8 mouse cellular contexts compared by ENCODE assay signal in genomic region chr15:84682206-84682605, GRCm38 (mm10). TPM values are rescaled to one million over a fixed set of nuclear protein-coding genes. Genes with fewer than 3 reads are reported as not detected.
DNase-seq lines count a peak whose midpoint lies in the region; ATAC-seq lines count a peak whose summit lies in the region.

No protein-coding gene starts in this region.

- H3K4me3 ChIP-seq in forebrain, embryonic 10.5 days, result peak overlapping the region; percentile 80
- no peak overlapping the region for H3K4me3 ChIP-seq in forebrain, embryonic 15.5 days
- H3K4me3 ChIP-seq in lung, embryonic 16.5 days (ENCODE audit: low read length), result peak overlapping the region; percentile 77
- peak overlapping the region; percentile 89 for H3K4me3 ChIP-seq in intestine, embryonic 15.5 days (replicated peaks)
- no peak overlapping the region; the same call in 1 of the 2 replicates for H3K4me3 ChIP-seq in neural tube, embryonic 14.5 days (ENCODE audit: low read depth, low read length)

- no peak for DNase-seq in forebrain, embryonic 10.5 days (ENCODE audit: extremely low spot score, low spot score)
- no peak for DNase-seq in lung, postnatal 25 days (ENCODE audit: low spot score)
- DNase-seq in frontal cortex, adult 2 months (ENCODE audit: extremely low spot score in 1 of 2, low spot score in 1 of 2), result no peak
- no peak for DNase-seq in cerebellum, postnatal 4 days (ENCODE audit: low spot score in 2 of 2)

- H3K27ac ChIP-seq in forebrain, embryonic 10.5 days, result no peak overlapping the region
- no peak overlapping the region for H3K27ac ChIP-seq in forebrain, embryonic 15.5 days (replicated peaks)
- peak overlapping the region; percentile 72; the same call in 1 of the 2 replicates for H3K27ac ChIP-seq in lung, embryonic 16.5 days (ENCODE audit: low read length)
- peak overlapping the region; percentile 93 for H3K27ac ChIP-seq in intestine, embryonic 15.5 days
- H3K27ac ChIP-seq in neural tube, embryonic 14.5 days (ENCODE audit: low read depth, low read length), result no peak overlapping the region

- peaks cover 62% of the 10 kb centered on the region for H3K4me1 ChIP-seq in forebrain, embryonic 10.5 days
- H3K4me1 ChIP-seq in forebrain, embryonic 15.5 days, result peaks cover 15% of the 10 kb centered on the region
- peaks cover 14% of the 10 kb centered on the region for H3K4me1 ChIP-seq in lung, embryonic 16.5 days (replicated peaks; ENCODE audit: control insufficient read depth, insufficient read depth, low read length)
- H3K4me1 ChIP-seq in intestine, embryonic 15.5 days (replicated peaks), result peaks cover 51% of the 10 kb centered on the region
- peaks cover 14% of the 10 kb centered on the region for H3K4me1 ChIP-seq in neural tube, embryonic 14.5 days (ENCODE audit: control insufficient read depth, insufficient read depth, low read length)

- 74% methylated on average over 3 of the region's 3 CpGs for WGBS in forebrain, embryonic 10.5 days
- WGBS in forebrain, embryonic 15.5 days, result 78% methylated on average over 3 of the region's 3 CpGs
- 48% methylated on average over 3 of the region's 3 CpGs for WGBS in lung, embryonic 16.5 days
- 56% methylated on average over 3 of the region's 3 CpGs for WGBS in intestine, embryonic 15.5 days
- 78% methylated on average over 3 of the region's 3 CpGs for WGBS in neural tube, embryonic 14.5 days

- no peak overlapping the region for H3K4me2 ChIP-seq in forebrain, embryonic 15.5 days (replicated peaks)
- peak overlapping the region; percentile 89 for H3K4me2 ChIP-seq in lung, embryonic 16.5 days (ENCODE audit: low read depth, low read length)
- H3K4me2 ChIP-seq in intestine, embryonic 15.5 days (replicated peaks), result peak overlapping the region; percentile 75
- peak overlapping the region; percentile 89; the same call in 1 of the 2 replicates for H3K4me2 ChIP-seq in neural tube, embryonic 14.5 days (ENCODE audit: low read depth, low read length)

- no peaks in the 10 kb centered on the region for H3K9me3 ChIP-seq in forebrain, embryonic 10.5 days
- H3K9me3 ChIP-seq in forebrain, embryonic 15.5 days, result no peaks in the 10 kb centered on the region
- no peaks in the 10 kb centered on the region; the same call in 1 of the 2 replicates for H3K9me3 ChIP-seq in lung, embryonic 16.5 days (ENCODE audit: control insufficient read depth, low read length)
- no peaks in the 10 kb centered on the region for H3K9me3 ChIP-seq in intestine, embryonic 15.5 days
- H3K9me3 ChIP-seq in neural tube, embryonic 14.5 days (ENCODE audit: control insufficient read depth, low read length), result no peaks in the 10 kb centered on the region

- no peaks in the 10 kb centered on the region for H3K36me3 ChIP-seq in forebrain, embryonic 10.5 days (replicated peaks)
- H3K36me3 ChIP-seq in forebrain, embryonic 15.5 days, result no peaks in the 10 kb centered on the region
- H3K36me3 ChIP-seq in lung, embryonic 16.5 days (ENCODE audit: control insufficient read depth, insufficient read depth, low read length), result no peaks in the 10 kb centered on the region
- no peaks in the 10 kb centered on the region for H3K36me3 ChIP-seq in intestine, embryonic 15.5 days
- no peaks in the 10 kb centered on the region for H3K36me3 ChIP-seq in neural tube, embryonic 14.5 days (ENCODE audit: control insufficient read depth, insufficient read depth, low read length)

- no peak for ATAC-seq in forebrain, embryonic 15.5 days (replicated peaks)
- no peak for ATAC-seq in lung, embryonic 16.5 days (ENCODE audit: low read depth)
- no peak for ATAC-seq in intestine, embryonic 15.5 days
- ATAC-seq in neural tube, embryonic 14.5 days (ENCODE audit: low read depth), result no peak

- no peak overlapping the region for H3K9ac ChIP-seq in forebrain, embryonic 15.5 days (replicated peaks)
- H3K9ac ChIP-seq in lung, embryonic 16.5 days (ENCODE audit: low read length), result peak overlapping the region; percentile 80
- H3K9ac ChIP-seq in intestine, embryonic 15.5 days, result peak overlapping the region; percentile 88
- no peak overlapping the region for H3K9ac ChIP-seq in neural tube, embryonic 14.5 days (replicated peaks; ENCODE audit: low read depth, low read length)

- H3K27me3 ChIP-seq in forebrain, embryonic 10.5 days (ENCODE audit: poor library complexity, severe bottlenecking), result peaks cover 53% of the 10 kb centered on the region
- H3K27me3 ChIP-seq in forebrain, embryonic 15.5 days, result peaks cover 13% of the 10 kb centered on the region
- H3K27me3 ChIP-seq in lung, embryonic 16.5 days (ENCODE audit: control insufficient read depth, insufficient read depth, low read depth, low read length), result no peaks in the 10 kb centered on the region
- no peaks in the 10 kb centered on the region for H3K27me3 ChIP-seq in intestine, embryonic 15.5 days (replicated peaks)
- H3K27me3 ChIP-seq in neural tube, embryonic 14.5 days (ENCODE audit: control insufficient read depth, insufficient read depth, low read length), result no peaks in the 10 kb centered on the region; the same call in 1 of the 2 replicates

RNA-seq across cellular contexts. Expression of gene Prr5, which starts 12.8 kb away (rescaled TPM):
- 14.1 and 14.3 TPM in 2 replicates for polyA plus RNA-seq in forebrain, embryonic 10.5 days (2016; fragmentation: Nextera tagmentation; extraction: Ambion mirVana)
- 11.5 and 11.8 TPM in 2 replicates for polyA plus RNA-seq in forebrain, embryonic 15.5 days (2015; fragmentation: Nextera tagmentation; extraction: Ambion mirVana)
- 18.1 and 18.3 TPM in 2 replicates for polyA plus RNA-seq in lung, embryonic 16.5 days (2015; fragmentation: Nextera tagmentation; extraction: Ambion mirVana)
- 65.4 and 71.3 TPM in 2 replicates for polyA plus RNA-seq in intestine, embryonic 15.5 days (2015; fragmentation: Nextera tagmentation; extraction: Ambion mirVana)
- 23.6 and 27.9 TPM in 2 replicates for polyA plus RNA-seq in neural tube, embryonic 14.5 days (2014; fragmentation: Nextera tagmentation; extraction: Ambion mirVana)
- polyA plus RNA-seq in frontal cortex, adult 2 months (2012; rRNA removed), result 7.6 and 10.2 TPM in 2 replicates

RNA-seq across cellular contexts. Expression of gene Arhgap8, which starts 37.6 kb away (rescaled TPM):
- polyA plus RNA-seq in forebrain, embryonic 10.5 days (2016; fragmentation: Nextera tagmentation; extraction: Ambion mirVana), result 2.1 and 2.2 TPM in 2 replicates
- polyA plus RNA-seq in forebrain, embryonic 15.5 days (2015; fragmentation: Nextera tagmentation; extraction: Ambion mirVana), result 0.27 and 0.60 TPM in 2 replicates
- polyA plus RNA-seq in lung, embryonic 16.5 days (2015; fragmentation: Nextera tagmentation; extraction: Ambion mirVana), result 26.4 and 27.6 TPM in 2 replicates
- 12.5 and 14.1 TPM in 2 replicates for polyA plus RNA-seq in intestine, embryonic 15.5 days (2015; fragmentation: Nextera tagmentation; extraction: Ambion mirVana)
- polyA plus RNA-seq in neural tube, embryonic 14.5 days (2014; fragmentation: Nextera tagmentation; extraction: Ambion mirVana), result 2.5 and 2.8 TPM in 2 replicates
- polyA plus RNA-seq in frontal cortex, adult 2 months (2012; rRNA removed), result 0.14 and 0.48 TPM in 2 replicates

Comparison
In these comparisons a context has a peak if more than half of its experiments do, and no peak if none do; other contexts are left out.
1. H3K4me3 ChIP-seq: peak in forebrain, embryonic 10.5 days (single experiment), lung, embryonic 16.5 days (single experiment) and intestine, embryonic 15.5 days (single experiment); none in forebrain, embryonic 15.5 days (single experiment) and neural tube, embryonic 14.5 days (single experiment).
2. H3K27ac ChIP-seq: peak in lung, embryonic 16.5 days (single experiment) and intestine, embryonic 15.5 days (single experiment); none in forebrain, embryonic 10.5 days (single experiment), forebrain, embryonic 15.5 days (single experiment) and neural tube, embryonic 14.5 days (single experiment).
3. H3K9ac ChIP-seq: peak in lung, embryonic 16.5 days (single experiment) and intestine, embryonic 15.5 days (single experiment); none in forebrain, embryonic 15.5 days (single experiment) and neural tube, embryonic 14.5 days (single experiment).